Mouse (Mus musculus) hindlimb bud, embryonic 11.5 days (tissue): ENCODE data around the gene Zfp985.
"Not testable (repeated sequence)": the region's sequence is repeated elsewhere in the genome, so short reads cannot be mapped to it uniquely, and the experiment has no call there.

Source experiments
- DNase-seq: peaks from one replicate; pipeline ENCODE4 v3.0.0-alpha.2; 2012; ENCODE audit warnings: low read depth, low spot score; ENCODE audit errors: extremely low spot score

The Zfp985 gene

GRCm38 (mm10) chr4:147553071-147553470 lies at the start of gene Zfp985:
Gene Zfp985, plus strand, starts transcription at chr4:147553277.
- DNase-seq: not testable (repeated sequence)

GRCm38 (mm10) chr4:147509174-147509573 lies 43.9 kb upstream of the Zfp985 start:
- DNase-seq: no peak

- DNase-seq: no peak
Measured at GRCm38 (mm10) chr4:147518981-147519380, 34.1 kb upstream of the Zfp985 start.

- DNase-seq: no peak
Measured at GRCm38 (mm10) chr4:147520100-147520499, 33.0 kb upstream of the Zfp985 start.

- no peak for DNase-seq
Measured at GRCm38 (mm10) chr4:147525125-147525524, 28.0 kb upstream of the Zfp985 start.

GRCm38 (mm10) chr4:147530366-147530765 lies 22.7 kb upstream of the Zfp985 start:
- no peak for DNase-seq

- not testable (repeated sequence) for DNase-seq
Measured at GRCm38 (mm10) chr4:147535916-147536315, 17.2 kb upstream of the Zfp985 start.

GRCm38 (mm10) chr4:147537702-147538101 lies 15.4 kb upstream of the Zfp985 start:
- no peak for DNase-seq

GRCm38 (mm10) chr4:147539918-147540317 lies 13.2 kb upstream of the Zfp985 start, which contains the start of gene Gm16503:
Gene Gm16503, plus strand, starts transcription at chr4:147540218.
- DNase-seq: not testable (repeated sequence)

GRCm38 (mm10) chr4:147541105-147541504 lies 12.0 kb upstream of the Zfp985 start:
- DNase-seq: no peak

GRCm38 (mm10) chr4:147554361-147554760 lies 1.3 kb downstream of the Zfp985 start:
- not testable (repeated sequence) for DNase-seq

GRCm38 (mm10) chr4:147556921-147557320 lies 3.8 kb downstream of the Zfp985 start:
- not testable (repeated sequence) for DNase-seq

- DNase-seq: not testable (repeated sequence)
Measured at GRCm38 (mm10) chr4:147558011-147558410, 4.9 kb downstream of the Zfp985 start.

- not testable (repeated sequence) for DNase-seq
Measured at GRCm38 (mm10) chr4:147559096-147559495, 6.0 kb downstream of the Zfp985 start.

- no peak for DNase-seq
Measured at GRCm38 (mm10) chr4:147565426-147566220, 12.5 kb downstream of the Zfp985 start.

GRCm38 (mm10) chr4:147571156-147571555 lies 18.1 kb downstream of the Zfp985 start:
- not testable (repeated sequence) for DNase-seq

GRCm38 (mm10) chr4:147579371-147579770 lies 26.3 kb downstream of the Zfp985 start:
- DNase-seq: not testable (repeated sequence)

- DNase-seq: no peak
Measured at GRCm38 (mm10) chr4:147586511-147587473, 33.7 kb downstream of the Zfp985 start.

- DNase-seq: not testable (repeated sequence)
Measured at GRCm38 (mm10) chr4:147594630-147595029, 41.6 kb downstream of the Zfp985 start.

- DNase-seq: no peak
Measured at GRCm38 (mm10) chr4:147597685-147598084, 44.6 kb downstream of the Zfp985 start.

GRCm38 (mm10) chr4:147598831-147599230 lies 45.8 kb downstream of the Zfp985 start:
- no peak for DNase-seq
